Comparison of ENCODE assay signal across 7 mouse cellular contexts in the genomic region with DNA sequence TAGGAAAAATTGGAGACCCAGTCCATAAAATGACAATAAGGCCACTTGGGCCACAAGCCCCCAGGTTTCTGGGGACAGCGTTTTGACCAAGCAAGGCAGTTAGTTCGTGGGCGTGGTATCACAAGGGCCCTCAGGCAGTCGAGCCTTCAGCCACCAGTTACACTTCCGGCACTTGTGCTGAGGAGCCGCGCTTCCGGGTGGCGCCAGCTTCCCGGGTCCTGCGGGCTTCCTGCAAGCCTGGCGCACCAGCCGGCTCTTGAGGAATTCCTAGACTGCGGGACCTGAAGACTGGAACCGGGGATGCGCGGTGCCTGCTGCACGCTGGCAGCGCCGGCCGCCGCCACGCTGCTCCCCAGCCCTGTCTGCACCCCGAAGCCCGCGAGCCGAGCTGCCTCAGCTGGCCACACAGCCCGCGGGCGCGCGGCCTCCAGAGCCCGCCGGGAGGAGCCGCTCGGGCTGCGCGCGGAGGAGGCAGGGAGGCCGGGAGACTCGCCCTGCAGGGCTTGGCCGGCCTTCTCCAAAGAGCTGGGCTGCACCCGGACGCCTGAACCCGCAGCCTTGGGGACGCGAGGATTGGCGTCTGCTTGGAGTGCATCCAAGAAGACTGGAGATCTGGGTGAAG. TPM values are rescaled to one million over a fixed set of nuclear protein-coding genes. Genes with fewer than 3 reads are reported as not detected.
DNase-seq lines count a peak whose midpoint lies in the region; ATAC-seq lines count a peak whose summit lies in the region.

No protein-coding gene starts in this region.

- peaks cover 42% of the 10 kb centered on the region for H3K27me3 ChIP-seq in embryonic facial prominence, embryonic 10.5 days (replicated peaks; ENCODE audit: low read depth, poor library complexity, severe bottlenecking)
- peaks cover 34% of the 10 kb centered on the region for H3K27me3 ChIP-seq in limb, embryonic 10.5 days (ENCODE audit: low read depth, poor library complexity, severe bottlenecking)
- peaks cover 27% of the 10 kb centered on the region for H3K27me3 ChIP-seq in midbrain, embryonic 12.5 days

- H3K27ac ChIP-seq in embryonic facial prominence, embryonic 10.5 days (replicated peaks), result peak overlapping the region; percentile 93
- peak overlapping the region; percentile 96 for H3K27ac ChIP-seq in limb, embryonic 10.5 days
- H3K27ac ChIP-seq in midbrain, embryonic 12.5 days (replicated peaks), result peak overlapping the region; percentile 97

- under 1% methylated on average over 48 of the region's 48 CpGs for WGBS in embryonic facial prominence, embryonic 10.5 days
- under 1% methylated on average over 48 of the region's 48 CpGs for WGBS in limb, embryonic 10.5 days
- under 1% methylated on average over 43 of the region's 48 CpGs for WGBS in midbrain, embryonic 12.5 days

- peak; percentile 80 for ATAC-seq in granulocyte monocyte progenitor cell, adult 5-6 weeks (replicated peaks; ENCODE audit: poor library complexity, severe bottlenecking)
- peak; percentile 74 for ATAC-seq in midbrain, embryonic 12.5 days (ENCODE audit: low FRiP score, low read depth)

- peak overlapping the region; percentile 77 for H3K4me3 ChIP-seq in embryonic facial prominence, embryonic 10.5 days
- peak overlapping the region; percentile 83 for H3K4me3 ChIP-seq in limb, embryonic 10.5 days
- H3K4me3 ChIP-seq in midbrain, embryonic 12.5 days, result peak overlapping the region; percentile 75

- H3K9me3 ChIP-seq in embryonic facial prominence, embryonic 10.5 days, result no peaks in the 10 kb centered on the region
- no peaks in the 10 kb centered on the region for H3K9me3 ChIP-seq in limb, embryonic 10.5 days (replicated peaks)
- H3K9me3 ChIP-seq in midbrain, embryonic 12.5 days, result no peaks in the 10 kb centered on the region

- no peaks in the 10 kb centered on the region for H3K36me3 ChIP-seq in embryonic facial prominence, embryonic 10.5 days (replicated peaks)
- no peaks in the 10 kb centered on the region for H3K36me3 ChIP-seq in limb, embryonic 10.5 days
- H3K36me3 ChIP-seq in midbrain, embryonic 12.5 days, result no peaks in the 10 kb centered on the region

- H3K4me2 ChIP-seq in midbrain, embryonic 12.5 days (replicated peaks), result peak overlapping the region; percentile 76

- peak overlapping the region; percentile 92 for H3K9ac ChIP-seq in midbrain, embryonic 12.5 days (replicated peaks)

- H3K4me1 ChIP-seq in embryonic facial prominence, embryonic 10.5 days, result peaks cover 36% of the 10 kb centered on the region
- H3K4me1 ChIP-seq in limb, embryonic 10.5 days, result peaks cover 33% of the 10 kb centered on the region
- H3K4me1 ChIP-seq in midbrain, embryonic 12.5 days, result peaks cover 21% of the 10 kb centered on the region

- peak; percentile 87 for DNase-seq in adrenal gland, postnatal 10 days
- DNase-seq in embryonic facial prominence, embryonic 10.5 days (ENCODE audit: low spot score), result peak; percentile 88
- DNase-seq in kidney, adult 11 months, result peak; percentile 80
- peak; percentile 89 for DNase-seq in limb, embryonic 10.5 days (ENCODE audit: low spot score)
- DNase-seq in skeletal muscle tissue, adult 2 months (ENCODE audit: low read depth, low spot score), result peak; percentile 67

RNA-seq across cellular contexts. Expression of gene Zfp292, which starts 3.8 kb away (rescaled TPM):
- 10 to 100 TPM; 17.8 to 22.9 TPM for total RNA-seq in adrenal gland, postnatal 10 days (2021)
- polyA plus RNA-seq in embryonic facial prominence, embryonic 10.5 days (2016; fragmentation: Nextera tagmentation; extraction: Ambion mirVana), result 24.7 and 25.0 TPM in 2 replicates
- 23.6 and 27.4 TPM in 2 replicates for total RNA-seq in granulocyte monocyte progenitor cell, adult 5-6 weeks (2014; fragmentation: Nextera tagmentation)
- total RNA-seq in granulocyte monocyte progenitor cell, adult 5-6 weeks (2017), result 28.6 and 29.5 TPM in 2 replicates
- polyA plus RNA-seq in limb, embryonic 10.5 days (2016; fragmentation: Nextera tagmentation; extraction: Ambion mirVana), result 20.5 and 25.3 TPM in 2 replicates
- 42.7 and 48.5 TPM in 2 replicates for polyA plus RNA-seq in midbrain, embryonic 12.5 days (2016; fragmentation: Nextera tagmentation; extraction: Ambion mirVana)

RNA-seq across cellular contexts. Expression of gene Cga, which starts 7.0 kb away (rescaled TPM):
- total RNA-seq in adrenal gland, postnatal 10 days (2021), result not detected
- polyA plus RNA-seq in embryonic facial prominence, embryonic 10.5 days (2016; fragmentation: Nextera tagmentation; extraction: Ambion mirVana), result 2.4 and 2.8 TPM in 2 replicates
- not detected in 2 replicates for total RNA-seq in granulocyte monocyte progenitor cell, adult 5-6 weeks (2014; fragmentation: Nextera tagmentation)
- not detected in 2 replicates for total RNA-seq in granulocyte monocyte progenitor cell, adult 5-6 weeks (2017)
- not detected in 2 replicates for polyA plus RNA-seq in limb, embryonic 10.5 days (2016; fragmentation: Nextera tagmentation; extraction: Ambion mirVana)
- polyA plus RNA-seq in midbrain, embryonic 12.5 days (2016; fragmentation: Nextera tagmentation; extraction: Ambion mirVana), result not detected in 2 replicates

Comparison
In these comparisons a context has a peak if more than half of its experiments do, and no peak if none do; other contexts are left out.
1. Peak in every context shown above with its lines: DNase-seq, ATAC-seq, H3K4me3 ChIP-seq and H3K27ac ChIP-seq.